Mouse (Mus musculus): ENCODE data around the gene Pxylp1.

Pxylp1 gene

GRCm38 (mm10) chr9:96891341-96892330 is 833 bp downstream of the Pxylp1 start:
- DNase-seq (ENCODE audit: low spot score in 2 of 2): no peak

DNA sequence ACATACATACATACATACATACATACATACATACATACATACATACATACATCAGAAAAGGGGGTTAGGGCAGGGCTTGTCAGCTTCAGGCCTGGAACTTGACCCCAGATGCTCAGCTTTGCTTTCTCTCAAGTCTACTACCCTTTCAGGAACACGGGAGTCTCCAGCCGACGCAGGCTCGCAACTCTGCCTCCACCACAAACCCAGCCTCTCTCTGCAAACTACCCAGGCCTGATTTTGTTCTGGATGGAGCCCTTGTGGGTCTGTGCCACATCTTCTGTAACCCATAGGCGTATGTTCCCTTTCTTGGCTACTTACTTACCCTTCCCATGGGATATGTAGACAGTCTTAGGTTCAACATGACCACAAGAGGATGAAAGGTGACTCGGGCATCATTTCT is 1.7 kb downstream of the Pxylp1 start:
- no peak for DNase-seq (ENCODE audit: low spot score in 2 of 2)

- no peak for DNase-seq (ENCODE audit: low spot score in 2 of 2)
These were observed 2.2 kb downstream of the Pxylp1 start for GRCm38 (mm10) chr9:96890266-96890665.

GRCm38 (mm10) chr9:96889345-96890021 is 3.0 kb downstream of the Pxylp1 start:
- peak; percentile 74 to 80 for DNase-seq (ENCODE audit: low spot score in 2 of 2)

- peak in 1 of 2 experiments; percentile 28 for DNase-seq (ENCODE audit: low spot score in 2 of 2)
These were observed 3.6 kb downstream of the Pxylp1 start for GRCm38 (mm10) chr9:96888742-96889344.

DNA sequence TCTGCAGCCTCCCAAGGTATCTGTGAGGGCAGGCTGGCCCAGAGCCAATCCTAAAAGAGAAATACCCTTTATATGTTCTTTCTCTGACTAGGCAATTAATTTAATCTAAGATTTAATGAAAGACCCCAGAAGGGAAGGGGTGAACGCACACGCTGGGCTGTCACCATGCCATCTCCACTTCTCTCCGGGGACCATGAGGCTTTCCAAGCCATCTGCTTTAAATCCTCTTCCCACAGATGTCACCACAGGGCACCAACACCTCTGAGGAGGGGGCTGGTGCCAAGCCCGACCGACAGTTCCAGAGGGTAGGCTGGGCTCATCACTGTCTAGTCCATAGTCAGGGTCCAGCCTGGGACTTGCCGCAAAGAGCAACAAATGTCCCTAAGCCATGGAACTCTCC is 4.5 kb downstream of the Pxylp1 start:
- no peak for DNase-seq (ENCODE audit: low spot score in 2 of 2)

DNA sequence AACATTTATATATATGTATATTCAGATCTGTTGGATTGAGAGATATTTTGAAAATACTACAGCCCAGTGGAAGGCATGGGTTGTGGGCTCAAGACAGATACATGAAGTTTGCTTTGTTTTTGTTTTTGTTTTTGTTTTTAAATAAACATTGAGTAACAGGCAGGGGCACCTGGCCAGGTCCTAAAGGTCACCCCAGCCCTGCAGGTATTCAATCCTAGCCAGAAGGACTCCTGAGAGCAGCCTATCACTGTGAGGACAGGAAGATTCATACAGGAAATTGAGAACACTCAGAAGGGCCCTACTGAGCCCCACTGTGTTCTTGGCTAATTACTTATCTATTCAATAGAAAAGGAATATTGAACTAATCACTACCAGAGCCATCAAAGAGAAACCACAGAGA is 5.0 kb downstream of the Pxylp1 start:
- DNase-seq (ENCODE audit: low spot score in 2 of 2): no peak

- DNase-seq (ENCODE audit: low spot score in 2 of 2): no peak
These were observed 6.7 kb downstream of the Pxylp1 start for GRCm38 (mm10) chr9:96885781-96886180.

- no peak for DNase-seq (ENCODE audit: low spot score in 2 of 2)
These were observed 9.8 kb downstream of the Pxylp1 start for GRCm38 (mm10) chr9:96882496-96883265.

DNA sequence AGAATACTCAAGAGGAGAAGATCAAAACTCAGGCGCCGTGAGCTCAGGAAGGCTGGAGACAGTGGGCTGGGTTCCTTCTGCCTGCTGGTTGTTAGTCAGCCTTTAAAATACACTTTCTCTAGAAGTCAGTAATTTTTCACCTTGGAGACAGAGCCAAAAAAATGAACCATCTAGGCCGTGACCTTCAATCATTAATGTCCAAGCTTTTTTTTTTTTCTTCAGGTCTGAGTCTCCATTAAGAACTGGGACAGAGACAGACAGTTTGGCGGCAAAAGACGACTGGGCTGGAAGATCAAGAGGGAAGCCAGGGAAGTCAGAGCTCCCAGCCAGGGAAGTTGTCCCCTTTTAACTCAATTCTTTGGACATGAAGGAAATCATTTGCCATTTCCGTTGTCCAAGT is 10.6 kb downstream of the Pxylp1 start:
- DNase-seq (ENCODE audit: low spot score in 2 of 2): no peak

GRCm38 (mm10) chr9:96879024-96879423 is 13.4 kb downstream of the Pxylp1 start:
- peak; percentile 76 to 86 for DNase-seq (ENCODE audit: low spot score in 2 of 2)

GRCm38 (mm10) chr9:96878464-96878863 is 14.0 kb downstream of the Pxylp1 start:
- no peak for DNase-seq (ENCODE audit: low spot score in 2 of 2)

GRCm38 (mm10) chr9:96875704-96876103 is 16.8 kb downstream of the Pxylp1 start:
- no peak for DNase-seq (ENCODE audit: low spot score in 2 of 2)

GRCm38 (mm10) chr9:96873082-96873481 is 19.4 kb downstream of the Pxylp1 start:
- DNase-seq (ENCODE audit: low spot score in 2 of 2): no peak

- DNase-seq (ENCODE audit: low spot score in 2 of 2): no peak
These were observed 22.4 kb downstream of the Pxylp1 start for GRCm38 (mm10) chr9:96870104-96870503.

DNA sequence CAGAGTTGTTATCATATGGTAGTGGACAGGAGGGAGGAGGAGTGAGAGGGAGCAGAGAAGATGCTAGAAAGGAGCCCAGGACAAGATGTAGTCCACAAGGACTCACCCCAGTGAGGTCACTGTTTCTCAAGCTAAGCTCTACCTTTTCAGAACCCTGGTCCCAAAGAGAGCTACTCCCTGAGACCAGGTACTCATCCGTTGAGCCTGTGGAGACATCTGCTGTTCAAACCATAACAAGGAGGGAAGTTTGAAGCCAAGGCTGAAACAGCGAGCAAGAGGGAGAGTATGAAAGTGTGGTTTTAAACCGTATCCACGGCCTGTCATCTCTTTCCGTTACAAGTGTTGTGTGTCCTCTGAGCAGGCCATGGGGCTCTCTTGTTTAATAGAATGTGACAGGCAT is 22.9 kb downstream of the Pxylp1 start:
- DNase-seq (ENCODE audit: low spot score in 2 of 2): no peak

DNA sequence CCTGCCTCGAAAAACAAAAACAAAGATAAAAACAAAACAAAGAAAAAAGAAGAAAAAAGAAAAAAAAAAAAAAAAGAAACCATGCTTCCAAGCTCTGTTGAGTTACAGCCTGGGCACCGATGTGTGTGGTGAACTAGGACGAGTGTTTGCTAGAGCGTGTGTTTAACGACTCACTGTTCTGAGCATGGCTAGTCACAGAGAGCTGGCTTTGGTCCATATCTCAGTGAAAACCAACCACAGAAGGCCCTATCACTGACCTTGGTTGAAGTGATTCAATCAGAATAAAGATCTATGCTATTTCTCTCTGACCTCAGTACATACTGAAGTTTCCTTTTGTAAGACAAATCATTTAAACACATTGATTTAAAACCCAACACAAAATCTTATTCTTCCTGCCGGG is 23.9 kb downstream of the Pxylp1 start:
- DNase-seq (ENCODE audit: low spot score in 2 of 2): no peak

- DNase-seq (ENCODE audit: low spot score in 2 of 2): no peak
These were observed 25.3 kb downstream of the Pxylp1 start for GRCm38 (mm10) chr9:96867165-96867564.

DNA sequence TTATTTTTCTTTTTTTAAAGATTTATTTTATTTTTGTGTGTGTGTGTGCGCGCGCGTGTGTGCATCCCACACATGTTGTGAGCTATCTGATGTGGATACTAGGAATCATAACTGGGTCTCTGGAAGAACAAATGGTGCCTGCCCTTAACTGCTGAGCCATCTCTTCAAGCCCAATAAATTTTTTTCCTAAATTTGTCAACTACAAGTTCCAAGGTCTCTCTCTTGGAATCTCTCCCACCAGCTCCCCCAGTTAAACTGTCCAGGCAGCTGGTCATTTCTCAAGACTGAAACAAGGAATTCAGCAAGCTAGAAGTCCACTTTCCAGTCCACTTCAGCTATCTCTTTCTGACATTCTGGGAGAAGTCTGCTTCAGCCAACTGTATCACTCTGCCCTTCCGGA is 26.3 kb downstream of the Pxylp1 start:
- DNase-seq (ENCODE audit: low spot score in 2 of 2): no peak

DNA sequence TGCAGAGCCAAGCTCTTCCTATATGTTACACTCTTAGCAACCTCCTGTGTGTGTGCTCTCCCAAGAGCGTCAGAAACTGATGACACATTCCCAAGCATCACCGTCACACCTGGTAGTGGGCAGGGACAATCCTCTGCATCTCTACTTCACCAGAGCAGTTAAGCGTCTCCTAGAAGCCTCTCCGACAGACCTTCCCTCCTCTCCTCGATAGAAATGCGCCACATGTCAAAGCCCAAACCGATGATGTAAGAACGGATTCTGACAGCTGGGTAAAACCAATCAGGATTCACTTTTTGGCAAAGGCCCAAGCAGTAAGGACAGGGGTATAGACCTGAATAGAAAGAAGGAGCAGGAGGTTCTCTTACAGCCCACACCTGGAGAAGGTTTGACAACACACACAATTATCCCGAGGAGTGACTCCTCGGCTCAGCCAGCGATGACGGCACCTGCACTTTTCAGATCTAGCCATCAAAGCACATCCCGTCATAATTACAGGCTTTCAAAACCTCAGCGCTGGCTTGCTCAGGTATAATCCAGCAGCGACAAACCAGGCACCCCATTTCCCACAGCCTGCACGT is 26.9 kb downstream of the Pxylp1 start:
- DNase-seq (ENCODE audit: low spot score in 2 of 2): no peak

GRCm38 (mm10) chr9:96863539-96863938 is 28.9 kb downstream of the Pxylp1 start:
- no peak for DNase-seq (ENCODE audit: low spot score in 2 of 2)
